Mouse (Mus musculus) layer of hippocampus, postnatal 25 days (tissue): ENCODE results near the gene Pcgf2. TPM values are rescaled to one million over a fixed set of nuclear protein-coding genes. Genes with fewer than 3 reads are reported as not detected.
A peak's percentile ranks its signal among the peaks of the same experiment; 100 is the strongest.
"Not testable (repeated sequence)": the region's sequence is repeated elsewhere in the genome, so short reads cannot be mapped to it uniquely, and the experiment has no call there.

Experiments
- DNase-seq, 2 experiments: peaks; one replicate each; pipeline ENCODE4 v3.0.0; 2022; ENCODE audit warnings: mixed read lengths in 2 of 2, low spot score in 1 of 2; ENCODE audit errors: extremely low spot score in 1 of 2
- microRNA-seq, 2 experiments: library from miRNA; unstranded; fragments of <30 nt; microRNA quantifications; one replicate each; pipeline ENCODE4 v1.2.0; 2021
- total RNA-seq, 2 experiments: library from RNA; stranded (reverse); gene quantifications; 2 replicates each; pipeline ENCODE4 v1.2.3; 2021

Gene Pcgf2
- total RNA-seq, 2 experiments from 2014 or later: 19.7 to 27.9 TPM

DNA sequence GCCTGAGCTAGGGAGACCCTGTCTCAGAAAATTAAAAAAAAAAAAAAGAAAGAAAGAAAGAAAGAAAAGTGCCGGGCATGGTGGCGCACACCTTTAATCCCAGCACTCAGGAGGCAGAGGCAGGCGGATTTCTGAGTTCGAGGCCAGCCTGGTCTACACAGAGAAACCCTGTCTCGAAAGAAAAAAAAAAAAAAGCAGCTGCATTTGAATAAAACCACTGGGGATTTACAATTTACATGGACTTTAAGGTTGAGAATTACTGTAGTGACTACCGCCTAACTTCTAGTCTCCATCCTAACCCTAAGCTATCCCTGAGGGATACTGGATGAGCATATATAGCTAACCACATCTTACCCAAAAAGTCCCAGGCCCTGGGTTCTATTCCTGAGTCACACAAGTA lies 42.3 kb downstream of the Pcgf2 start:
- not testable (repeated sequence) for DNase-seq

GRCm38 (mm10) chr11:97657184-97657945 lies 42.9 kb downstream of the Pcgf2 start:
- DNase-seq: no peak

- DNase-seq: no peak
These were observed 43.9 kb downstream of the Pcgf2 start for GRCm38 (mm10) chr11:97656269-97656971.

- no peak for DNase-seq
These were observed 46.1 kb downstream of the Pcgf2 start for GRCm38 (mm10) chr11:97654210-97654609.

DNA sequence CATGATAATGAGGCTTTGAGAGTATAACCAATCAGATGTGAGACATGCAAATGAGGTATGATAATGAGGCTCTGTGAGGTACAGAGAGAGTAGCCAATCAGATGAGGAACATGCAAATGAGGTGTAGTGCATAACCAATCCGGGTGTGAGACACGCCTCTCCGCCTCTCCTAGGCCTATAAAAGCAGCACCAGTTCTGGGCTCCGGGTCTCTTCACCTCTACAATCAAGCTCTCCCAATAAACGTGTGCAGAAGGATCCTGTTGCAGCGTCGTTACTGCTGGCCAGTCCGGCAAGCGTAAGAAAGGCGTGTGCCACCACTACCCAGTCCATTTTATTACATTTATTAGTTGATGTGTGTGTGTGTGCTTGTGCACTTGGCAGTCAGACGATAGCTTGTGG lies 46.9 kb downstream of the Pcgf2 start:
- not testable (repeated sequence) for DNase-seq

- DNase-seq: no peak
These were observed 50.0 kb downstream of the Pcgf2 start for GRCm38 (mm10) chr11:97650341-97650740.

GRCm38 (mm10) chr11:97648541-97648940 lies 51.8 kb downstream of the Pcgf2 start:
- DNase-seq: not testable (repeated sequence)

DNA sequence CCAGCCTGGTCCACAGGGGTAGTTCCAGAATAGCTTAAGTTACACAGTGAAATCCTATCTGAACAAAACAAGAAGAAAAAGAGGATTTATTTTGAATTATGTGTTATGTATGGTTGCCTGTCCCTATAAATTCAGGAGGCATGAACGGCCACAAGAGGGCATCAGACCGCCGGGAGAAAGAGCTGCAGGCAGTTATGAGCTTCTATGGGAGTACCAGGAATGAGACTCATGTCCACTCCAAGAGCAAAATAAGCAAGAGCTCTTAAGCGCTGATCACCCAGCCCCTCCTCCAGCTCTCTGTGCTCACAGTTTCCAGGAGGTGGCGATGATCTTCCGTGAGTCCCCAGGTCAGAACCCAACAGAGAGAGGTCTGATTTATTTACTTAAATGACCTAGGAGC lies 55.5 kb downstream of the Pcgf2 start:
- DNase-seq: peak in 1 of 2 experiments; percentile 67

- DNase-seq: no peak
These were observed 56.8 kb downstream of the Pcgf2 start for GRCm38 (mm10) chr11:97643380-97644055.

GRCm38 (mm10) chr11:97642746-97643145 lies 57.6 kb downstream of the Pcgf2 start:
- DNase-seq: no peak

GRCm38 (mm10) chr11:97641668-97642067 lies 58.6 kb downstream of the Pcgf2 start:
- peak in 1 of 2 experiments; percentile 31 for DNase-seq

Small RNA genes lying within 50 kb of the gene (microRNA-seq; reads per million reads assigned to microRNA genes)
- gene Gm24158: 0.37 to 1.2 reads per million in 2 experiments
- 0 to 1.00 reads per million in 2 experiments for gene Mir6927
- gene Mir8102: 0.20 to 0.37 reads per million in 2 experiments

Other genes starting within 250 kb of the Pcgf2 start
- gene 4933428G20Rik, start 200.2 kb downstream of the Pcgf2 start, total RNA-seq: under 1 TPM in 1 of 2 experiments, not detected in 1; 0.20 TPM
- 100 to 1,000 TPM; 260 to 270 TPM for gene Srcin1, start 124.3 kb downstream of the Pcgf2 start, total RNA-seq
- 10 to 100 TPM; 28.8 to 34.3 TPM for gene Epop, start 70.8 kb downstream of the Pcgf2 start, total RNA-seq
- gene Mllt6, start 37.1 kb downstream of the Pcgf2 start, total RNA-seq: 100 to 1,000 TPM in 1 of 2 experiments, 10 to 100 TPM in 1; 88.5 to 105 TPM
- gene Cisd3, start 14.7 kb downstream of the Pcgf2 start, total RNA-seq: 10 to 100 TPM; 47.0 to 55.1 TPM
- 100 to 1,000 TPM; 125 to 144 TPM for gene Psmb3, start 2.9 kb upstream of the Pcgf2 start, total RNA-seq
- gene Pip4k2b, start 44.2 kb upstream of the Pcgf2 start, total RNA-seq: 100 to 1,000 TPM; 104 to 105 TPM
- gene Cwc25, start 66.1 kb upstream of the Pcgf2 start, total RNA-seq: 10 to 100 TPM; 19.2 to 20.6 TPM
- gene 1700001P01Rik, start 75.4 kb upstream of the Pcgf2 start, total RNA-seq: 1 to 10 TPM in 1 of 2 experiments, under 1 TPM in 1; 0.63 to 1.3 TPM
- 100 to 1,000 TPM; 327 to 397 TPM for gene Rpl23, start 81.9 kb upstream of the Pcgf2 start, total RNA-seq
- gene Lasp1, start 98.5 kb upstream of the Pcgf2 start, total RNA-seq: 100 to 1,000 TPM; 102 to 114 TPM
- gene B230217C12Rik, start 140.3 kb upstream of the Pcgf2 start, total RNA-seq: 10 to 100 TPM; 66.2 to 71.6 TPM
- 1 to 10 TPM; 1.2 to 1.9 TPM for gene Fbxo47, start 183.7 kb upstream of the Pcgf2 start, total RNA-seq